Mouse (Mus musculus) neural tube, embryonic 14.5 days (tissue): ENCODE data around the gene Gna12. TPM values are rescaled to one million over a fixed set of nuclear protein-coding genes. Genes with fewer than 3 reads are reported as not detected.
A peak's percentile ranks its signal among the peaks of the same experiment; 100 is the strongest.

Source experiments
- ATAC-seq: fragments of 200-750 bp; cut with Nextera tagmentation; 2 replicates; pipeline ENCODE4 v1.8.0; 2017; ENCODE audit warnings: low read depth, mild to moderate bottlenecking, moderate TSS enrichment, moderate library complexity
- H3K27ac ChIP-seq: fragments of 300-500 bp; sonication (generic); 2 replicates; pipeline ENCODE4 v1.5.1; 2014; ENCODE audit warnings: low read depth, mild to moderate bottlenecking, control low read depth, low read length, moderate library complexity, mixed read lengths
- H3K27me3 ChIP-seq: fragments of 300-500 bp; sonication (generic); 2 replicates; pipeline ENCODE4 v1.6.1; 2014; ENCODE audit warnings: low read length; ENCODE audit not compliant: control insufficient read depth, insufficient read depth
- H3K36me3 ChIP-seq: fragments of 300-500 bp; sonication (generic); 2 replicates; pipeline ENCODE4 v1.6.1; 2014; ENCODE audit warnings: low read length, mixed read lengths; ENCODE audit not compliant: control insufficient read depth, insufficient read depth
- H3K4me1 ChIP-seq: fragments of 300-500 bp; sonication (generic); 2 replicates; pipeline ENCODE4 v1.6.1; 2014; ENCODE audit warnings: low read length; ENCODE audit not compliant: control insufficient read depth, insufficient read depth
- H3K4me2 ChIP-seq: fragments of 300-500 bp; sonication (generic); 2 replicates; pipeline ENCODE4 v1.6.1; 2014; ENCODE audit warnings: mild to moderate bottlenecking, low read depth, low read length, control low read depth
- H3K4me3 ChIP-seq: fragments of 300-500 bp; sonication (generic); 2 replicates; pipeline ENCODE4 v1.5.1; 2014; ENCODE audit warnings: low read depth, low read length, control low read depth, mixed read lengths
- H3K9ac ChIP-seq: fragments of 300-500 bp; sonication (generic); replicated peaks from 2 replicates; pipeline ENCODE4 v1.6.1; 2014; ENCODE audit warnings: low read depth, mild to moderate bottlenecking, control low read depth, low read length, mixed read lengths
- H3K9me3 ChIP-seq: fragments of 300-500 bp; sonication (generic); 2 replicates; pipeline ENCODE4 v1.6.1; 2016; ENCODE audit warnings: low read length; ENCODE audit not compliant: control insufficient read depth
- WGBS: fragments of 180-500 bp; shearing (Covaris S2); extraction: QIAGEN DNeasy Blood & Tissue Kit; methylation state at CpG from one replicate; pipeline ENCODE4 v1.1.7; 2014; 5-methylcytosine and 5-hydroxymethylcytosine counted together
- polyA plus RNA-seq: library from polyadenylated mRNA; unstranded; fragments of >200 nt; fragmentation: Nextera tagmentation; extraction: Ambion mirVana; gene quantifications from 2 replicates; pipeline ENCODE4 v1.2.1, GENCODE M21; 2014

Gene Gna12
- polyA plus RNA-seq, 1 experiment from 2014 or later = 17.0 TPM

GRCm38 (mm10) chr5:140743706-140744131, 86.5 kb downstream of the Gna12 start:
- WGBS = 25% methylated on average over 12 of the region's 12 CpGs
- Histone ChIP-seq H3K4me2 (no peak overlapping the region), H3K9ac (no peak overlapping the region), H3K36me3 (no peaks in the 10 kb centered on the region), H3K9me3 (no peaks in the 10 kb centered on the region), H3K27me3 (no peaks in the 10 kb centered on the region), H3K4me1 (no peaks in the 10 kb centered on the region), H3K4me3 (no peak overlapping the region), H3K27ac (no peak overlapping the region)
- no peak for ATAC-seq

- no peak overlapping the region for H3K4me3 ChIP-seq
- no peak overlapping the region for H3K4me2 ChIP-seq
- H3K9me3 ChIP-seq = no peaks in the 10 kb centered on the region
- no peak overlapping the region for H3K9ac ChIP-seq
- H3K36me3 ChIP-seq = no peaks in the 10 kb centered on the region
- no peak for ATAC-seq
- H3K4me1 ChIP-seq = no peaks in the 10 kb centered on the region
- 0 out of 2 replicates have a peak, but pooled peaks cover 2% of the 10 kb centered on the region for H3K27me3 ChIP-seq
- no peak overlapping the region for H3K27ac ChIP-seq
Measured at GRCm38 (mm10) chr5:140741877-140742276, 88.4 kb downstream of the Gna12 start.

GRCm38 (mm10) chr5:140741040-140741439, 89.2 kb downstream of the Gna12 start:
- no peak overlapping the region for H3K4me2 ChIP-seq
- no peaks in the 10 kb centered on the region for H3K9me3 ChIP-seq
- no peaks in the 10 kb centered on the region for H3K4me1 ChIP-seq
- no peak overlapping the region for H3K9ac ChIP-seq
- H3K4me3 ChIP-seq = no peak overlapping the region
- H3K27ac ChIP-seq = no peak overlapping the region
- 69% methylated on average over 11 of the region's 11 CpGs for WGBS
- ATAC-seq = no peak
- no peaks in the 10 kb centered on the region for H3K36me3 ChIP-seq
- peaks cover 7% of the 10 kb centered on the region; the same call in 1 of the 2 replicates for H3K27me3 ChIP-seq

GRCm38 (mm10) chr5:140739813-140740212, 90.4 kb downstream of the Gna12 start:
- Histone ChIP-seq H3K4me1 (peaks cover 5% of the 10 kb centered on the region; the same call in 1 of the 2 replicates), H3K4me3 (no peak overlapping the region), H3K9me3 (no peaks in the 10 kb centered on the region), H3K9ac (0 out of 2 replicates have a peak overlapping the region, but pooled peaks have one; percentile 4), H3K27ac (no peak overlapping the region), H3K4me2 (no peak overlapping the region), H3K36me3 (no peaks in the 10 kb centered on the region), H3K27me3 (peaks cover 14% of the 10 kb centered on the region; the same call in 1 of the 2 replicates)
- ATAC-seq = no peak
- WGBS = 79% methylated on average over 12 of the region's 12 CpGs

- no peaks in the 10 kb centered on the region for H3K36me3 ChIP-seq
- ATAC-seq = no peak
- H3K4me2 ChIP-seq = no peak overlapping the region
- H3K4me1 ChIP-seq = peaks cover 5% of the 10 kb centered on the region; the same call in 1 of the 2 replicates
- no peak overlapping the region for H3K27ac ChIP-seq
- 23% methylated on average over 12 of the region's 13 CpGs for WGBS
- no peak overlapping the region for H3K4me3 ChIP-seq
- H3K27me3 ChIP-seq = peaks cover 14% of the 10 kb centered on the region; the same call in 1 of the 2 replicates
- H3K9ac ChIP-seq = no peak overlapping the region
- no peaks in the 10 kb centered on the region for H3K9me3 ChIP-seq
Measured at GRCm38 (mm10) chr5:140736166-140736565, 94.1 kb downstream of the Gna12 start.

GRCm38 (mm10) chr5:140735297-140735696, 94.9 kb downstream of the Gna12 start:
- peaks cover 14% of the 10 kb centered on the region; the same call in 1 of the 2 replicates for H3K27me3 ChIP-seq
- peak overlapping the region; percentile 49 for H3K4me2 ChIP-seq
- peaks cover 5% of the 10 kb centered on the region; the same call in 1 of the 2 replicates for H3K4me1 ChIP-seq
- WGBS = 1% methylated on average over 22 of the region's 22 CpGs
- H3K4me3 ChIP-seq = peak overlapping the region; percentile 26
- no peaks in the 10 kb centered on the region for H3K9me3 ChIP-seq
- H3K36me3 ChIP-seq = no peaks in the 10 kb centered on the region
- H3K9ac ChIP-seq = no peak overlapping the region
- no peak overlapping the region for H3K27ac ChIP-seq
- no peak for ATAC-seq

- Histone ChIP-seq H3K4me1 (peaks cover 5% of the 10 kb centered on the region; the same call in 1 of the 2 replicates), H3K27me3 (peaks cover 14% of the 10 kb centered on the region; the same call in 1 of the 2 replicates), H3K9ac (no peak overlapping the region), H3K4me3 (no peak overlapping the region), H3K36me3 (no peaks in the 10 kb centered on the region), H3K27ac (no peak overlapping the region), H3K4me2 (no peak overlapping the region), H3K9me3 (no peaks in the 10 kb centered on the region)
- WGBS = 60% methylated on average over 3 of the region's 3 CpGs
- ATAC-seq = no peak
Measured at GRCm38 (mm10) chr5:140733336-140733735, 96.9 kb downstream of the Gna12 start.

- H3K9ac ChIP-seq = no peak overlapping the region
- ATAC-seq = no peak
- 65% methylated on average over 4 of the region's 4 CpGs for WGBS
- H3K4me3 ChIP-seq = no peak overlapping the region
- peaks cover 5% of the 10 kb centered on the region; the same call in 1 of the 2 replicates for H3K4me1 ChIP-seq
- H3K27me3 ChIP-seq = peaks cover 13% of the 10 kb centered on the region; the same call in 1 of the 2 replicates
- H3K27ac ChIP-seq = no peak overlapping the region
- H3K36me3 ChIP-seq = no peaks in the 10 kb centered on the region
- no peak overlapping the region for H3K4me2 ChIP-seq
- H3K9me3 ChIP-seq = no peaks in the 10 kb centered on the region
Measured at GRCm38 (mm10) chr5:140732195-140732594, 98.0 kb downstream of the Gna12 start.

GRCm38 (mm10) chr5:140731040-140731797, 99.0 kb downstream of the Gna12 start:
- H3K4me3 ChIP-seq = no peak overlapping the region
- 92% methylated on average over 11 of the region's 11 CpGs for WGBS
- no peak overlapping the region for H3K27ac ChIP-seq
- H3K4me2 ChIP-seq = no peak overlapping the region
- H3K4me1 ChIP-seq = peaks cover 5% of the 10 kb centered on the region; the same call in 1 of the 2 replicates
- no peaks in the 10 kb centered on the region for H3K9me3 ChIP-seq
- no peak overlapping the region for H3K9ac ChIP-seq
- H3K27me3 ChIP-seq = peaks cover 7% of the 10 kb centered on the region; the same call in 1 of the 2 replicates
- no peak for ATAC-seq
- H3K36me3 ChIP-seq = no peaks in the 10 kb centered on the region
